Mouse (Mus musculus) neural tube, embryonic 13.5 days (tissue): ENCODE results near the gene Marcksl1. TPM values are rescaled to one million over a fixed set of nuclear protein-coding genes. Genes with fewer than 3 reads are reported as not detected.

Source experiments
- ATAC-seq: fragments of 200-750 bp; cut with Nextera tagmentation; 2 replicates; pipeline ENCODE4 v1.8.0; 2017; ENCODE audit warnings: low read depth, mild to moderate bottlenecking, moderate TSS enrichment, moderate library complexity
- H3K27ac ChIP-seq: fragments of 300-500 bp; sonication (generic); replicated peaks from 2 replicates; pipeline ENCODE4 v1.5.1; 2015; ENCODE audit warnings: moderate library complexity, mild to moderate bottlenecking, inconsistent platforms
- H3K27me3 ChIP-seq: fragments of 300-500 bp; sonication (generic); 2 replicates; pipeline ENCODE4 v1.6.1; 2015; ENCODE audit warnings: mild to moderate bottlenecking, inconsistent platforms
- H3K36me3 ChIP-seq: fragments of 300-500 bp; sonication (generic); 2 replicates; pipeline ENCODE4 v1.6.1; 2015; ENCODE audit warnings: mild to moderate bottlenecking, inconsistent platforms
- H3K4me1 ChIP-seq: fragments of 300-500 bp; sonication (generic); replicated peaks from 2 replicates; pipeline ENCODE4 v1.6.1; 2015; ENCODE audit warnings: inconsistent platforms
- H3K4me2 ChIP-seq: fragments of 300-500 bp; sonication (generic); 2 replicates; pipeline ENCODE4 v1.6.1; 2015; ENCODE audit warnings: inconsistent platforms, mild to moderate bottlenecking, moderate library complexity
- H3K4me3 ChIP-seq: fragments of 300-500 bp; sonication (generic); 2 replicates; pipeline ENCODE4 v1.5.1; 2015; ENCODE audit warnings: mild to moderate bottlenecking, inconsistent platforms
- H3K9ac ChIP-seq: fragments of 300-500 bp; sonication (generic); 2 replicates; pipeline ENCODE4 v1.6.1; 2015; ENCODE audit warnings: moderate library complexity, mild to moderate bottlenecking, inconsistent platforms
- H3K9me3 ChIP-seq: fragments of 300-500 bp; sonication (generic); 2 replicates; pipeline ENCODE4 v1.6.1; 2016; ENCODE audit warnings: inconsistent platforms
- WGBS: fragments of 180-500 bp; shearing (Covaris S2); methylation state at CpG from one replicate; pipeline ENCODE4 v1.1.7; 2015; 5-methylcytosine and 5-hydroxymethylcytosine counted together
- polyA plus RNA-seq: library from polyadenylated mRNA; unstranded; fragments of >200 nt; fragmentation: Nextera tagmentation; extraction: Ambion mirVana; gene quantifications from 2 replicates; pipeline ENCODE4 v1.2.1, GENCODE M21; 2015

Marcksl1 gene
- 1,745 and 1,831 TPM in 2 replicates for polyA plus RNA-seq

GRCm38 (mm10) chr4:129513086-129513767 is at the start of gene Marcksl1:
Gene Marcksl1 (plus strand): TSS chr4:129513581.
- peak within 1 kb of the TSS; percentile 91 for H3K4me2 ChIP-seq
- peaks cover 34% of the 10 kb centered on the region for H3K36me3 ChIP-seq
- H3K27me3 ChIP-seq = no peaks in the 10 kb centered on the region
- peak within 1 kb of the TSS; percentile 99 for H3K27ac ChIP-seq
- WGBS = 7% methylated on average over 39 of the region's 47 CpGs
- H3K9me3 ChIP-seq = no peaks in the 10 kb centered on the region
- H3K4me3 ChIP-seq = peak within 1 kb of the TSS; percentile 100
- H3K4me1 ChIP-seq = peaks cover 69% of the 10 kb centered on the region
- ATAC-seq = peak; percentile 86
- peak within 1 kb of the TSS; percentile 100 for H3K9ac ChIP-seq

- Histone ChIP-seq H3K27ac (no peak overlapping the region), H3K36me3 (peaks cover 61% of the 10 kb centered on the region), H3K9ac (no peak overlapping the region), H3K27me3 (no peaks in the 10 kb centered on the region), H3K4me3 (no peak overlapping the region), H3K4me1 (peaks cover 20% of the 10 kb centered on the region), H3K4me2 (no peak overlapping the region), H3K9me3 (no peaks in the 10 kb centered on the region)
- ATAC-seq = no peak
- WGBS = 90% methylated on average over 4 of the region's 4 CpGs
Observed at GRCm38 (mm10) chr4:129464286-129464815, 49.0 kb upstream of the Marcksl1 start.

- H3K9ac ChIP-seq = no peak overlapping the region
- no peak overlapping the region for H3K27ac ChIP-seq
- no peaks in the 10 kb centered on the region for H3K9me3 ChIP-seq
- no peak overlapping the region for H3K4me3 ChIP-seq
- H3K4me1 ChIP-seq = no peaks in the 10 kb centered on the region
- no peak overlapping the region for H3K4me2 ChIP-seq
- no peaks in the 10 kb centered on the region for H3K27me3 ChIP-seq
- WGBS = 88% methylated on average over 11 of the region's 11 CpGs
- peaks cover 97% of the 10 kb centered on the region for H3K36me3 ChIP-seq
- no peak for ATAC-seq
Observed at GRCm38 (mm10) chr4:129476047-129476446, 37.3 kb upstream of the Marcksl1 start.

DNA sequence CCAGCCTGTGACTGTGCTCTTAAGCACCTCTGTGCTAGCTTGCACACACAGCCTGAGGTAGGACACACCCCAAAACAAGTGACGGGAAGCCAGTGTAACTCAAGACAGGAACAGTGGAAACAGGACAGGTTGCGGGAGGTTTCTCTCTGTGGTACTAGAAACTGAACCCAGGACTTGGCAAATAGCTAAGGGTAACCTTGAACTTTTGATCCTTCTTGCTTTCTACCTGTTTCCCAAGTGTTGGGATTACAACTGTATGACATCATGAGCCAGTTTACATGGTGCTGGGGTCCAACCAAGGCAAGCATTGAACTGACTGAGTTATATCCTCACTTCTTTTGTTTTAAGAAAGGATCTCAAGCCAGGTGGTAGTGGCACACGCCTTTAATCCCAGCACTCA is 33.5 kb upstream of the Marcksl1 start:
- H3K4me1 ChIP-seq = no peaks in the 10 kb centered on the region
- no peak overlapping the region for H3K27ac ChIP-seq
- no peaks in the 10 kb centered on the region for H3K27me3 ChIP-seq
- no peak for ATAC-seq
- H3K9me3 ChIP-seq = no peaks in the 10 kb centered on the region
- no peak overlapping the region for H3K9ac ChIP-seq
- 93% methylated on average over 3 of the region's 3 CpGs for WGBS
- no peak overlapping the region for H3K4me2 ChIP-seq
- peaks cover 99% of the 10 kb centered on the region for H3K36me3 ChIP-seq
- H3K4me3 ChIP-seq = no peak overlapping the region

GRCm38 (mm10) chr4:129481090-129481489 is 32.3 kb upstream of the Marcksl1 start:
- Histone ChIP-seq H3K9ac (no peak overlapping the region), H3K9me3 (no peaks in the 10 kb centered on the region), H3K4me1 (no peaks in the 10 kb centered on the region), H3K27ac (no peak overlapping the region), H3K36me3 (peaks cover 99% of the 10 kb centered on the region), H3K27me3 (no peaks in the 10 kb centered on the region), H3K4me3 (no peak overlapping the region), H3K4me2 (no peak overlapping the region)
- ATAC-seq = no peak
- WGBS = 100% methylated on average over 1 of the region's 1 CpGs

DNA sequence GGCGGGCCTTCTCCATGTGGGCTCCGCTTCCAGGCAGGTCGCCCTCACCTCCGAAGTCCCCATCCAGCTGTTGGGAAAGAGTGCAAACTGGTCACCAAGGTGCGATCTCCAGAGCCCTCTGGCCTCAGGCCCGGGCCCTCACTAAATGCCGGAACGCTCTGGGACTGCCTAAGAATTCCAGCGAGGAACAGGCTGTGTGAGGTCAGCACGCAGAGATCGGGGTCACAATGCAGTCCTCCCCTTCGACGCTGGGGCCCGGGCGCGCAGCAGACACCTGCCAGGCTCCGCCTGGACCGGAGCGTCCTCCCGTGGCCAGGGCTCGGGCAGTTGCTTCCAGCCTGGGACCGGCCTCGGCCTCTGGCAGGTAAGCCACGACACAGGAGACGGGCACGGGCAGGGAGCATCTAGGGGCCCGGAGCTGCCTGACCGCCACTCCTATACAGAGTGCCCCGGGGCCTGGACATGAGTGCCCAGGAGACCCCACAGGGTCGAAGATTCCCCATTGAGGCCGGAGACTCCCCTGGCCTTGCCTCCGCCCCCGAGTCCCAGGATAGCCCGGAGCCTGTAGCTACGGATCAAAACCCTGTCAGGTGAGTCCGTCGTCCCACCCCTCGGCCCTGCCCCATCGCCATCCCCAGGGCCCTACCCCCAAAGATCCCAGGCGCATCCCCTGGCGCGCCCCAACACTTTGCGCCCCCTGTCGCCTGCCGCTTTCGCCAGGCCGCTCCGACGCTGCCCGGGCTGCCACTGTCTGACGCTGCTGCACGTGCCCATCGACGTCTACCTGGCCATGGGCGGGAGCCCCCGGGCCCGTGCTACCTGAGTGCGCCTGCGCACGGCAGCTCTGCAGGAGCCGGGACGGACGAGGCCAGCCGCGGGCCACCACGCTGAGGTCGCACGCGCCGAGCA is 22.2 kb upstream of the Marcksl1 start, which contains the start of the genes Tssk3 and Fam229a:
Gene Tssk3 (minus strand): TSS at position 51 of the 909 bp plus-strand sequence.
Gene Fam229a (plus strand): TSS at position 219 of the 909 bp plus-strand sequence.
- Histone ChIP-seq H3K4me2 (peak within 1 kb of the TSS; percentile 59), H3K4me3 (peak within 1 kb of the TSS; percentile 34), H3K9ac (peak within 1 kb of the TSS; percentile 58), H3K27ac (no peak within 1 kb of the TSS), H3K4me1 (peaks cover 24% of the 10 kb centered on the region), H3K36me3 (peaks cover 34% of the 10 kb centered on the region), H3K27me3 (peaks cover 32% of the 10 kb centered on the region), H3K9me3 (no peaks in the 10 kb centered on the region)
- 0 out of 2 replicates have a peak, but pooled peaks have one; percentile 48 for ATAC-seq
- 4% methylated on average over 70 of the region's 70 CpGs for WGBS

GRCm38 (mm10) chr4:129494681-129495080 is 18.7 kb upstream of the Marcksl1 start:
- Histone ChIP-seq H3K27ac (no peak overlapping the region), H3K4me2 (no peak overlapping the region), H3K36me3 (peaks cover under 1% of the 10 kb centered on the region; the same call in 1 of the 2 replicates), H3K27me3 (peaks cover 32% of the 10 kb centered on the region), H3K4me3 (no peak overlapping the region), H3K9me3 (no peaks in the 10 kb centered on the region), H3K9ac (no peak overlapping the region), H3K4me1 (peaks cover 33% of the 10 kb centered on the region)
- ATAC-seq = no peak
- WGBS = 67% methylated on average over 7 of the region's 7 CpGs

DNA sequence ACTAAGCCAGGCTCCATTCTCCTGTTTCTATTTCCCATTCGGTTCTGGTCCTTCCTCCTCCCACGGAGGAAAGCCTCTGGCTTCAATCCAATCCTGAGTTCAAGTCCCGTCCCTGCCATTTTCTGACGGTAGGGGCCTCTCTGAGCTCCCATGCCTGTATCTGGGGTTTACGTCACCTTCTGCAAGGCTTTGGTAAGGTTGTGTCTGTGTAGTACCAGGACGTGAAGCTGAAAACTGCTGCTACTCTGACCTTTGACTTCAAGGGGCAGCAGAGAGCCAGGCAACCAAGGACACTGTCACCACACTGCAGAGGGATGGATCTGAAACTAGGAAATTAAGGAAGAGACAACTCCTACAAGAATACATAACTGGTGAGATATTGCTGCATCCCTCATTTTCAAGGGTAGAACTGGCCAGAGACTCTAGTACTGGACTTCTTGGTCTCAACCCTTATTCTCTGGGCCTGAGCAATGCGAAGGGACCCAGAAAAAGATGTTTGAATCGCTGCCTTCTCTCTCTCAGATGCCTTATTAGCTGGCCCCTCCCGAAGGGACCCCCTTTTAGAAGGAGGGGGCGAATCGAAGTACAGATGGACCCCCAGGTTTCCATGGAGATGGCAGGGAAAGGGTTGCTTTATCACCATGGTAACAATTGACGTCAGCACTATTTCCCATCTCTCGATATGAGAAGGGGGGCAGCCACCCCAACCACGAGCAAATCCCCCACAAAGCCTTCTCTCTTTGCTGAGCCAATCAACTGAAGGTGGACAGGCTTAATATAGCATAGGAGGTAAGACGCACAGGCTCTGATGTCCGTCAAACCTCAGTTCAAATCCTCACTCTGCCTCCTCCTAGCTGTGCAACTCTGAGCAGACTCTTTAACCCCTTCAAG is 17.5 kb upstream of the Marcksl1 start:
- Histone ChIP-seq H3K9ac (peak overlapping the region; percentile 61), H3K4me2 (peak overlapping the region; percentile 42), H3K27ac (peak overlapping the region; percentile 75), H3K4me3 (peak overlapping the region; percentile 8), H3K36me3 (no peaks in the 10 kb centered on the region), H3K4me1 (peaks cover 37% of the 10 kb centered on the region), H3K27me3 (peaks cover 21% of the 10 kb centered on the region), H3K9me3 (no peaks in the 10 kb centered on the region)
- ATAC-seq = peak; percentile 9; the same call in 1 of the 2 replicates
- WGBS = 20% methylated on average over 16 of the region's 16 CpGs

DNA sequence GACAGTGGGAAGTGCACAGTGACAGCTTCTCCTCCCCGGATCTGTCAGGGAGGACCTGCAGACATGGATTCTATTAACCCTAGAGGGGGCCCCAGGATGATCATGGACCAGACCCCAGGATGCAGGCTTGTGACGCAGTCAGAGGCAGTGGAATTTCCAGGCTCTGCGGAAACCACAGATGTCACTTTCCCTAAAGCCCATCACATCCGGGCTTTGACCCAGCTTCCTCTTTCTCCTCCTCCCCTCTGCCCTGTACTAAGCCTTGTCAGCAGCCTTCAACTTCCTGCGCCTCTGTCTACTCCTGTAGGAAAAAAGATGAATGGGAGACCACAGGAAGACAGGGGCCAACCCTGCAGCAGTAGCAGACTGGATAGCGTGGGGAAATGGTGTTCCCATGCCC is 16.8 kb upstream of the Marcksl1 start:
- Histone ChIP-seq H3K27me3 (peaks cover 14% of the 10 kb centered on the region), H3K4me2 (peak overlapping the region; percentile 42), H3K36me3 (no peaks in the 10 kb centered on the region), H3K27ac (peak overlapping the region; percentile 75), H3K9ac (peak overlapping the region; percentile 61), H3K4me3 (peak overlapping the region; percentile 8; the same call in 1 of the 2 replicates), H3K9me3 (no peaks in the 10 kb centered on the region), H3K4me1 (peaks cover 30% of the 10 kb centered on the region)
- ATAC-seq = peak; percentile 19; the same call in 1 of the 2 replicates
- 46% methylated on average over 6 of the region's 6 CpGs for WGBS

- peaks cover 30% of the 10 kb centered on the region for H3K4me1 ChIP-seq
- no peaks in the 10 kb centered on the region for H3K9me3 ChIP-seq
- H3K4me3 ChIP-seq = no peak overlapping the region
- no peak overlapping the region for H3K27ac ChIP-seq
- 92% methylated on average over 3 of the region's 3 CpGs for WGBS
- H3K9ac ChIP-seq = no peak overlapping the region
- no peak for ATAC-seq
- H3K4me2 ChIP-seq = no peak overlapping the region
- no peaks in the 10 kb centered on the region for H3K27me3 ChIP-seq
- H3K36me3 ChIP-seq = no peaks in the 10 kb centered on the region
Observed at GRCm38 (mm10) chr4:129498941-129499340, 14.4 kb upstream of the Marcksl1 start.

DNA sequence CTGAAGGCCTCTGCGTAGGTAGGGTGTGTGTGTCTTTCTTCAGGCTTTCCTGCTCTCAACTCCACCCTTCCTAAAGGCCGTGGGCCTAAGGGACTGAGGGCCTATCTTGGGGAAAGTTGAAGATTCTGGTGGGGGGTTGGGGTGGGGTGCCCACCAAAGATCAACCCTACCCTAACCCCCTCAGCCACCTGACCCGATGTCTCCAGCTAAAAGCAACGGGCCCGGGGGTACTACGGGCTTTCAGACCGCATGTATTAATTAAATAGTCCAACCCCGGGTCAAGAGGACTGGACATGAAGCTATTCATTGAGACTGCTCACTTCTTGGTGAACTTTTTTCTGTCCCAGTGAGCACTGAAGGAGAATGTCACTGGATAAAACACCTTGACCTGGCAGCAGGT is 13.4 kb upstream of the Marcksl1 start:
- no peak for ATAC-seq
- Histone ChIP-seq H3K27me3 (no peaks in the 10 kb centered on the region), H3K4me2 (peak overlapping the region; percentile 86), H3K4me1 (peaks cover 30% of the 10 kb centered on the region), H3K27ac (peak overlapping the region; percentile 71), H3K9ac (peak overlapping the region; percentile 72; the same call in 1 of the 2 replicates), H3K36me3 (no peaks in the 10 kb centered on the region), H3K9me3 (no peaks in the 10 kb centered on the region), H3K4me3 (peak overlapping the region; percentile 52)
- WGBS = 76% methylated on average over 8 of the region's 8 CpGs
